Mouse (Mus musculus) right cerebral cortex, postnatal 10 days (tissue): ENCODE results near the gene Krt42.
"Not testable (repeated sequence)": the region's sequence is repeated elsewhere in the genome, so short reads cannot be mapped to it uniquely, and the experiment has no call there.

ENCODE experiments used
- DNase-seq, 2 experiments: peaks; one replicate each; pipeline ENCODE4 v3.0.0; 2021; ENCODE audit warnings: low spot score in 2 of 2

Krt42 gene

GRCm38 (mm10) chr11:100278759-100279158 lies 9.1 kb upstream of the Krt42 start:
- DNase-seq: no peak

- DNase-seq: no peak
Measured at GRCm38 (mm10) chr11:100277726-100278480, 8.2 kb upstream of the Krt42 start.

- no peak for DNase-seq
Measured at GRCm38 (mm10) chr11:100275466-100275865, 5.8 kb upstream of the Krt42 start.

- DNase-seq: no peak
Measured at GRCm38 (mm10) chr11:100274719-100275118, 5.0 kb upstream of the Krt42 start.

GRCm38 (mm10) chr11:100271878-100272277 lies 2.2 kb upstream of the Krt42 start:
- DNase-seq: no peak

GRCm38 (mm10) chr11:100262058-100262980 lies 7.4 kb downstream of the Krt42 start:
- DNase-seq: no peak

GRCm38 (mm10) chr11:100261235-100261605 lies 8.5 kb downstream of the Krt42 start:
- DNase-seq: no peak

- no peak for DNase-seq
Measured at GRCm38 (mm10) chr11:100260514-100261234, 9.0 kb downstream of the Krt42 start, which contains the start of gene Krt17. Krt17 (minus strand) TSS chr11:100261029.

GRCm38 (mm10) chr11:100259079-100259478 lies 10.6 kb downstream of the Krt42 start:
- no peak for DNase-seq

- DNase-seq: no peak
Measured at GRCm38 (mm10) chr11:100257967-100258366, 11.7 kb downstream of the Krt42 start.

GRCm38 (mm10) chr11:100255514-100255913 lies 14.2 kb downstream of the Krt42 start:
- no peak for DNase-seq

GRCm38 (mm10) chr11:100254360-100255090 lies 15.1 kb downstream of the Krt42 start:
- no peak for DNase-seq

GRCm38 (mm10) chr11:100248852-100249465 lies 20.7 kb downstream of the Krt42 start, which contains the start of gene Krt16:
Krt16 (minus strand) TSS chr11:100248902.
- no peak for DNase-seq

GRCm38 (mm10) chr11:100246471-100246870 lies 23.2 kb downstream of the Krt42 start:
- DNase-seq: not testable (repeated sequence)

GRCm38 (mm10) chr11:100240272-100240671 lies 29.4 kb downstream of the Krt42 start:
- not testable (repeated sequence) for DNase-seq

- DNase-seq: peak in 1 of 2 experiments; percentile 33
Measured at GRCm38 (mm10) chr11:100221741-100222140, 47.9 kb downstream of the Krt42 start.

GRCm38 (mm10) chr11:100219304-100219703 lies 50.4 kb downstream of the Krt42 start:
- DNase-seq: no peak
